Mouse (Mus musculus) forebrain, embryonic 15.5 days (tissue): Measurements from ENCODE around the gene Olfr1303. TPM values are rescaled to one million over a fixed set of nuclear protein-coding genes. Genes with fewer than 3 reads are reported as not detected.

ENCODE experiments used
- ATAC-seq: fragments of 200-750 bp; cut with Nextera tagmentation; replicated peaks from 2 replicates; pipeline ENCODE4 v1.8.0; 2017; ENCODE audit warnings: mild to moderate bottlenecking, moderate TSS enrichment, moderate library complexity
- H3K27ac ChIP-seq: fragments of 300-500 bp; sonication (generic); replicated peaks from 2 replicates; pipeline ENCODE4 v1.5.1; 2015; ENCODE audit warnings: mild to moderate bottlenecking, inconsistent platforms
- H3K27me3 ChIP-seq: fragments of 300-500 bp; sonication (generic); 2 replicates; pipeline ENCODE4 v1.6.1; 2015; ENCODE audit warnings: inconsistent platforms
- H3K36me3 ChIP-seq: fragments of 300-500 bp; sonication (generic); 2 replicates; pipeline ENCODE4 v1.6.1; 2015; ENCODE audit warnings: mild to moderate bottlenecking, inconsistent platforms
- H3K4me1 ChIP-seq: fragments of 300-500 bp; sonication (generic); 2 replicates; pipeline ENCODE4 v1.6.1; 2015; ENCODE audit warnings: inconsistent platforms
- H3K4me2 ChIP-seq: fragments of 300-500 bp; sonication (generic); replicated peaks from 2 replicates; pipeline ENCODE4 v1.6.1; 2015; ENCODE audit warnings: mild to moderate bottlenecking, inconsistent platforms
- H3K4me3 ChIP-seq: fragments of 300-500 bp; sonication (generic); 2 replicates; pipeline ENCODE4 v1.5.1; 2015; ENCODE audit warnings: mild to moderate bottlenecking, inconsistent platforms
- H3K9ac ChIP-seq: fragments of 300-500 bp; sonication (generic); replicated peaks from 2 replicates; pipeline ENCODE4 v1.6.1; 2015; ENCODE audit warnings: mild to moderate bottlenecking, inconsistent platforms
- H3K9me3 ChIP-seq: fragments of 300-500 bp; sonication (generic); 2 replicates; pipeline ENCODE4 v1.6.1; 2016; ENCODE audit warnings: inconsistent platforms
- WGBS: fragments of 180-500 bp; shearing (Covaris S2); methylation state at CpG from one replicate; pipeline ENCODE4 v1.1.7; 2015; ENCODE audit warnings: mixed read lengths; 5-methylcytosine and 5-hydroxymethylcytosine counted together
- polyA plus RNA-seq: library from polyadenylated mRNA; unstranded; fragments of >200 nt; fragmentation: Nextera tagmentation; extraction: Ambion mirVana; gene quantifications from 2 replicates; pipeline ENCODE4 v1.2.1, GENCODE M21; 2015

The Olfr1303 gene
- polyA plus RNA-seq, result not detected in 2 replicates

GRCm38 (mm10) chr2:111820240-111820639 is at the start of gene Olfr1303:
Gene Olfr1303, minus strand, starts transcription at chr2:111820340.
- Histone ChIP-seq H3K4me2 (no peak within 1 kb of the TSS), H3K36me3 (no peaks in the 10 kb centered on the region), H3K9ac (no peak within 1 kb of the TSS), H3K27me3 (no peaks in the 10 kb centered on the region), H3K27ac (no peak within 1 kb of the TSS), H3K9me3 (no peaks in the 10 kb centered on the region), H3K4me3 (no peak within 1 kb of the TSS), H3K4me1 (no peaks in the 10 kb centered on the region)
- ATAC-seq, result no peak
- 87% methylated on average over 2 of the region's 2 CpGs for WGBS

GRCm38 (mm10) chr2:111812936-111813335 is 7.2 kb downstream of the Olfr1303 start:
- H3K27me3 ChIP-seq, result no peaks in the 10 kb centered on the region
- H3K9ac ChIP-seq, result no peak overlapping the region
- ATAC-seq, result no peak
- no peak overlapping the region for H3K4me2 ChIP-seq
- no peak overlapping the region for H3K4me3 ChIP-seq
- H3K9me3 ChIP-seq, result no peaks in the 10 kb centered on the region
- H3K36me3 ChIP-seq, result no peaks in the 10 kb centered on the region
- H3K4me1 ChIP-seq, result no peaks in the 10 kb centered on the region
- H3K27ac ChIP-seq, result no peak overlapping the region

GRCm38 (mm10) chr2:111777129-111777528 is 43.0 kb downstream of the Olfr1303 start, which contains the start of gene Olfr1302:
Gene Olfr1302, plus strand, starts transcription at chr2:111777429.
- no peak within 1 kb of the TSS for H3K4me3 ChIP-seq
- no peak for ATAC-seq
- H3K4me1 ChIP-seq, result no peaks in the 10 kb centered on the region
- WGBS, result 82% methylated on average over 2 of the region's 2 CpGs
- H3K36me3 ChIP-seq, result no peaks in the 10 kb centered on the region
- H3K9me3 ChIP-seq, result no peaks in the 10 kb centered on the region
- no peaks in the 10 kb centered on the region for H3K27me3 ChIP-seq
- no peak within 1 kb of the TSS for H3K27ac ChIP-seq
- H3K4me2 ChIP-seq, result no peak within 1 kb of the TSS
- no peak within 1 kb of the TSS for H3K9ac ChIP-seq

Other genes with a start within 250 kb of the Olfr1303 start
- gene Olfr1297, start 193.8 kb downstream of the Olfr1303 start, polyA plus RNA-seq, result not detected in 2 replicates
- gene Olfr1298, start 171.1 kb downstream of the Olfr1303 start, polyA plus RNA-seq, result not detected in 2 replicates
- not detected in 2 replicates for gene Olfr1299, start 158.9 kb downstream of the Olfr1303 start, polyA plus RNA-seq
- gene Olfr1301, start 69.3 kb downstream of the Olfr1303 start, polyA plus RNA-seq, result not detected in 2 replicates
- gene Olfr1302, start 42.9 kb downstream of the Olfr1303 start, polyA plus RNA-seq, result not detected in 2 replicates
- not detected in 2 replicates for gene Olfr1305, start 56.8 kb upstream of the Olfr1303 start, polyA plus RNA-seq
- gene Olfr1306, start 95.9 kb upstream of the Olfr1303 start, polyA plus RNA-seq, result not detected in 2 replicates
- gene Olfr1307, start 129.1 kb upstream of the Olfr1303 start, polyA plus RNA-seq, result not detected in 2 replicates
- gene Olfr1308, start 144.6 kb upstream of the Olfr1303 start, polyA plus RNA-seq, result not detected in 2 replicates
- not detected in 2 replicates for gene Olfr1309, start 169.9 kb upstream of the Olfr1303 start, polyA plus RNA-seq
- not detected in 2 replicates for gene Olfr1310, start 192.4 kb upstream of the Olfr1303 start, polyA plus RNA-seq
- not detected in 2 replicates for gene Olfr1311, start 204.1 kb upstream of the Olfr1303 start, polyA plus RNA-seq
- not detected in 2 replicates for gene Olfr1312, start 229.9 kb upstream of the Olfr1303 start, polyA plus RNA-seq